Mouse (Mus musculus): ENCODE measurements around the gene Olfr70. TPM values are rescaled to one million over a fixed set of nuclear protein-coding genes. Genes with fewer than 3 reads are reported as not detected.
A peak's percentile ranks its signal among the peaks of the same experiment; 100 is the strongest.

Olfr70 gene
- total RNA-seq, 2 experiments from 2014 or later, result not detected

- Histone ChIP-seq H3K4me3 (no peak overlapping the region), H3K27ac (no peak overlapping the region)
- intact Hi-C loops (cut with DNase I), result no loop called here
- no peak for DNase-seq (ENCODE audit: extremely low spot score in 1 of 2, low spot score in 2 of 2)
- TF ChIP-seq CTCF (IDR thresholded peaks at IDR 0.05), result peak; percentile 16
Observed at GRCm38 (mm10) chr4:43649783-43650182, 50.8 kb downstream of the Olfr70 start.

Other genes with a start within 250 kb of the Olfr70 start
- gene Cd72, start 246.2 kb downstream of the Olfr70 start, total RNA-seq (2021), result 1 to 10 TPM; 1.1 to 1.4 TPM
- gene Sit1, start 217.1 kb downstream of the Olfr70 start, total RNA-seq (2021), result not detected
- gene Ccdc107, start 207.9 kb downstream of the Olfr70 start, total RNA-seq (2021), result 10 to 100 TPM; 28.1 to 31.8 TPM
- gene Arhgef39, start 201.1 kb downstream of the Olfr70 start, total RNA-seq (2021), result 1 to 10 TPM in 1 of 2 experiments, under 1 TPM in 1; 0.41 to 1.7 TPM
- not detected for gene Car9, start 193.8 kb downstream of the Olfr70 start, total RNA-seq (2021)
- gene Tpm2, start 177.0 kb downstream of the Olfr70 start, total RNA-seq (2021), result 1 to 10 TPM; 7.0 to 8.8 TPM
- 10 to 100 TPM; 74.6 to 77.9 TPM for gene Creb3, start 138.5 kb downstream of the Olfr70 start, total RNA-seq (2021)
- 10 to 100 TPM; 50.7 to 52.2 TPM for gene Tln1, start 138.1 kb downstream of the Olfr70 start, total RNA-seq (2021)
- 10 to 100 TPM; 49.6 to 55.4 TPM for gene Rgp1, start 122.1 kb downstream of the Olfr70 start, total RNA-seq (2021)
- 10 to 100 TPM; 69.2 to 70.6 TPM for gene Gba2, start 121.9 kb downstream of the Olfr70 start, total RNA-seq (2021)
- gene Msmp, start 116.3 kb downstream of the Olfr70 start, total RNA-seq (2021), result not detected
- 10 to 100 TPM; 60.9 to 62.0 TPM for gene Npr2, start 68.9 kb downstream of the Olfr70 start, total RNA-seq (2021)
- 1 to 10 TPM in 1 of 2 experiments, under 1 TPM in 1; 0.95 to 1.6 TPM for gene Spag8, start 47.2 kb downstream of the Olfr70 start, total RNA-seq (2021)
- gene Hint2, start 44.3 kb downstream of the Olfr70 start, total RNA-seq (2021), result 10 to 100 TPM; 30.9 to 33.5 TPM
- gene Tmem8b, start 31.8 kb downstream of the Olfr70 start, total RNA-seq (2021), result 10 to 100 TPM; 63.1 to 66.2 TPM
- 1 to 10 TPM; 1.8 to 2.2 TPM for gene Fam221b, start 31.7 kb downstream of the Olfr70 start, total RNA-seq (2021)
- not detected for gene Olfr71, start 9.4 kb upstream of the Olfr70 start, total RNA-seq (2021)
- gene Hrct1, start 26.4 kb upstream of the Olfr70 start, total RNA-seq (2021), result 1 to 10 TPM in 1 of 2 experiments, under 1 TPM in 1; 0.87 to 1.1 TPM
- gene Spaar, start 29.2 kb upstream of the Olfr70 start, total RNA-seq (2021), result under 1 TPM; 0.63 to 1.00 TPM
- not detected for gene Olfr159, start 70.2 kb upstream of the Olfr70 start, total RNA-seq (2021)
- gene Olfr156, start 123.1 kb upstream of the Olfr70 start, total RNA-seq (2021), result not detected
- not detected for gene Olfr157, start 139.4 kb upstream of the Olfr70 start, total RNA-seq (2021)
- gene Olfr155, start 150.8 kb upstream of the Olfr70 start, total RNA-seq (2021), result not detected
- 1 to 10 TPM; 7.6 to 8.6 TPM for gene Reck, start 174.7 kb upstream of the Olfr70 start, total RNA-seq (2021)